Mouse (Mus musculus) CD8-positive naive resting alpha-beta T cell, adult 57 days (primary cell): ENCODE results near the gene Pgm3. TPM values are rescaled to one million over a fixed set of nuclear protein-coding genes. Genes with fewer than 3 reads are reported as not detected.

Experiments
- total RNA-seq: library from RNA; stranded (reverse); gene quantifications from one replicate; pipeline ENCODE4 v1.2.4, GENCODE M21; 2023

The Pgm3 gene
- 15.6 TPM for total RNA-seq

GRCm38 (mm10) chr9:86571540-86572135 is at the start of gene Pgm3, which contains the start of gene Rwdd2a:
Gene Pgm3 (minus strand): TSS chr9:86571842.
Gene Rwdd2a (plus strand): TSS chr9:86571991.

Other genes with a start within 250 kb of the Pgm3 start
- 6.3 TPM for gene Ube2cbp, start 106.9 kb downstream of the Pgm3 start, total RNA-seq
- gene Dop1a, start 104.7 kb downstream of the Pgm3 start, total RNA-seq: 94.9 TPM
- 1.7 TPM for gene Rwdd2a, start 149 bp upstream of the Pgm3 start, total RNA-seq
- 0.15 TPM for gene Me1, start 124.1 kb upstream of the Pgm3 start, total RNA-seq
- gene Prss35, start 171.8 kb upstream of the Pgm3 start, total RNA-seq: not detected